Mouse (Mus musculus) C2C12 (cell line): ENCODE results near the gene Dnajb8. TPM values are rescaled to one million over a fixed set of nuclear protein-coding genes. Genes with fewer than 3 reads are reported as not detected.

Experiments used
- H3K27me3 ChIP-seq: one replicate; pipeline ENCODE4 v1.6.1; 2011; ENCODE audit not compliant: control insufficient read depth, insufficient read depth, insufficient read length
- H3K36me3 ChIP-seq: one replicate; pipeline ENCODE4 v1.6.1; 2011; ENCODE audit not compliant: control insufficient read depth, insufficient read depth
- H3K4me3 ChIP-seq: one replicate; pipeline ENCODE4 v1.5.1; 2011; ENCODE audit warnings: mild to moderate bottlenecking, control low read depth; ENCODE audit not compliant: poor library complexity, insufficient read depth, severe bottlenecking
- H3K79me2 ChIP-seq: one replicate; pipeline ENCODE4 v1.6.1; 2011; ENCODE audit not compliant: control insufficient read depth, insufficient read depth
- H3K79me3 ChIP-seq: one replicate; pipeline ENCODE4 v1.6.1; 2011; ENCODE audit warnings: low read depth, control low read depth
- H3ac ChIP-seq: one replicate; pipeline ENCODE3; 2011; ENCODE audit warnings: low read depth; ENCODE audit not compliant: control insufficient read depth, insufficient read length
- CEBPB ChIP-seq: IDR thresholded peaks from one replicate; pipeline ENCODE4 v1.6.1; 2011; ENCODE audit warnings: low read depth, mild to moderate bottlenecking, control low read depth, moderate library complexity
- CTCF ChIP-seq: IDR thresholded peaks from one replicate; pipeline ENCODE4 v1.5.1; 2011; ENCODE audit not compliant: control insufficient read depth, insufficient read depth, insufficient read length
- FOSL1 ChIP-seq: IDR thresholded peaks from one replicate; pipeline ENCODE4 v1.8.0; 2011; ENCODE audit warnings: mild to moderate bottlenecking, low read length; ENCODE audit not compliant: poor library complexity, insufficient read depth, severe bottlenecking
- MAX ChIP-seq: IDR thresholded peaks from one replicate; pipeline ENCODE4 v1.6.1; 2011; ENCODE audit warnings: mild to moderate bottlenecking, control low read depth
- MYOD1 ChIP-seq: IDR thresholded peaks from one replicate; pipeline ENCODE4 v1.6.1; 2011; ENCODE audit warnings: low read depth; ENCODE audit not compliant: control insufficient read depth, insufficient read length
- MYOG ChIP-seq: IDR thresholded peaks from one replicate; pipeline ENCODE4 v1.6.1; 2011; ENCODE audit not compliant: control insufficient read depth, insufficient read length; ENCODE audit errors: extremely low read depth
- USF1 ChIP-seq: IDR thresholded peaks from one replicate; pipeline ENCODE4 v1.6.1; 2011; ENCODE audit warnings: low read depth, mild to moderate bottlenecking, control low read depth, moderate library complexity
- polyA plus RNA-seq: library from polyadenylated mRNA; unstranded; fragments of >200 nt; fragmentation: generic; extraction: Trizol; gene quantifications from one replicate; pipeline ENCODE4 v1.2.1, GENCODE M21; 2012; ENCODE audit warnings: missing spikeins

The Dnajb8 gene
- polyA plus RNA-seq, 1 experiment, result not detected

GRCm38 (mm10) chr6:88301234-88301633 is 79.2 kb downstream of the Dnajb8 start:
- Histone ChIP-seq H3K27me3 (no peaks in the 10 kb centered on the region), H3ac (no peak overlapping the region), H3K79me2 (no peaks in the 10 kb centered on the region), H3K79me3 (no peaks in the 10 kb centered on the region), H3K4me3 (no peak overlapping the region), H3K36me3 (no peaks in the 10 kb centered on the region)
- TF ChIP-seq CTCF (no peak), CEBPB (no peak), MYOD1 (no peak), MYOG (no peak), USF1 (no peak), MAX (no peak), FOSL1 (no peak)

Other genes with a start within 250 kb of the Dnajb8 start
- 58.5 TPM for gene H1fx, start 240.6 kb upstream of the Dnajb8 start, polyA plus RNA-seq
- 197 TPM for gene Rab7, start 177.0 kb upstream of the Dnajb8 start, polyA plus RNA-seq
- gene Rpn1, start 137.8 kb upstream of the Dnajb8 start, polyA plus RNA-seq, result 181 TPM
- 45.8 TPM for gene Gata2, start 28.4 kb upstream of the Dnajb8 start, polyA plus RNA-seq
- gene Eefsec, start 224.3 kb downstream of the Dnajb8 start, polyA plus RNA-seq, result 19.5 TPM
- 105 TPM for gene Ruvbl1, start 243.1 kb downstream of the Dnajb8 start, polyA plus RNA-seq